Mouse (Mus musculus): ENCODE results near the gene Cnksr3. TPM values are rescaled to one million over a fixed set of nuclear protein-coding genes. Genes with fewer than 3 reads are reported as not detected.

Cnksr3 gene
- polyA plus RNA-seq (2014; fragmentation: Nextera tagmentation; extraction: Ambion mirVana), result 1.6 and 2.7 TPM in 2 replicates

- H3K4me1 ChIP-seq (ENCODE audit: control insufficient read depth, insufficient read depth, low read length), result 0 out of 2 replicates have a peak, but pooled peaks cover 16% of the 10 kb centered on the region
- H3K36me3 ChIP-seq (ENCODE audit: control insufficient read depth, insufficient read depth, low read length), result no peaks in the 10 kb centered on the region
- WGBS, result under 1% methylated on average over 74 of the region's 74 CpGs
- H3K9ac ChIP-seq (replicated peaks; ENCODE audit: low read length), result peak within 1 kb of the TSS; percentile 57
- H3K27ac ChIP-seq (replicated peaks; ENCODE audit: low read depth, low read length), result 0 out of 2 replicates have a peak within 1 kb of the TSS, but pooled peaks have one; percentile 41
- H3K9me3 ChIP-seq (ENCODE audit: control insufficient read depth, low read length), result no peaks in the 10 kb centered on the region
- DNase-seq (peak; percentile 95), ATAC-seq (ENCODE audit: low FRiP score, low TSS enrichment) (peak; percentile 92)
- H3K4me2 ChIP-seq (ENCODE audit: low read length), result peak within 1 kb of the TSS; percentile 99
- H3K27me3 ChIP-seq (ENCODE audit: control insufficient read depth, insufficient read depth, low read length), result no peaks in the 10 kb centered on the region
- H3K4me3 ChIP-seq (replicated peaks; ENCODE audit: low read depth, low read length), result peak within 1 kb of the TSS; percentile 77
Observed at GRCm38 (mm10) chr10:7211696-7212482, at the start of gene Cnksr3. Gene Cnksr3 (minus strand): TSS chr10:7212237.

GRCm38 (mm10) chr10:7260166-7261108, 48.4 kb upstream of the Cnksr3 start:
- 70% methylated on average over 10 of the region's 10 CpGs for WGBS
- Histone ChIP-seq H3K9ac (replicated peaks; ENCODE audit: low read length) (no peak overlapping the region), H3K4me3 (replicated peaks; ENCODE audit: low read depth, low read length) (no peak overlapping the region), H3K4me2 (ENCODE audit: low read length) (no peak overlapping the region), H3K9me3 (ENCODE audit: control insufficient read depth, low read length) (no peaks in the 10 kb centered on the region), H3K27ac (replicated peaks; ENCODE audit: low read depth, low read length) (no peak overlapping the region), H3K36me3 (ENCODE audit: control insufficient read depth, insufficient read depth, low read length) (no peaks in the 10 kb centered on the region), H3K27me3 (ENCODE audit: control insufficient read depth, insufficient read depth, low read length) (no peaks in the 10 kb centered on the region), H3K4me1 (ENCODE audit: control insufficient read depth, insufficient read depth, low read length) (no peaks in the 10 kb centered on the region)
- DNase-seq (no peak), ATAC-seq (ENCODE audit: low FRiP score, low TSS enrichment) (no peak)

- no peaks in the 10 kb centered on the region for H3K9me3 ChIP-seq (ENCODE audit: control insufficient read depth, low read length)
- H3K4me2 ChIP-seq (ENCODE audit: low read length), result no peak overlapping the region
- DNase-seq (no peak), ATAC-seq (ENCODE audit: low FRiP score, low TSS enrichment) (no peak)
- H3K4me1 ChIP-seq (ENCODE audit: control insufficient read depth, insufficient read depth, low read length), result no peaks in the 10 kb centered on the region
- no peak overlapping the region for H3K4me3 ChIP-seq (replicated peaks; ENCODE audit: low read depth, low read length)
- WGBS, result 94% methylated on average over 5 of the region's 5 CpGs
- no peak overlapping the region for H3K9ac ChIP-seq (replicated peaks; ENCODE audit: low read length)
- no peak overlapping the region for H3K27ac ChIP-seq (replicated peaks; ENCODE audit: low read depth, low read length)
- no peaks in the 10 kb centered on the region for H3K36me3 ChIP-seq (ENCODE audit: control insufficient read depth, insufficient read depth, low read length)
- no peaks in the 10 kb centered on the region for H3K27me3 ChIP-seq (ENCODE audit: control insufficient read depth, insufficient read depth, low read length)
Observed at GRCm38 (mm10) chr10:7258607-7259006, 46.6 kb upstream of the Cnksr3 start.

DNA sequence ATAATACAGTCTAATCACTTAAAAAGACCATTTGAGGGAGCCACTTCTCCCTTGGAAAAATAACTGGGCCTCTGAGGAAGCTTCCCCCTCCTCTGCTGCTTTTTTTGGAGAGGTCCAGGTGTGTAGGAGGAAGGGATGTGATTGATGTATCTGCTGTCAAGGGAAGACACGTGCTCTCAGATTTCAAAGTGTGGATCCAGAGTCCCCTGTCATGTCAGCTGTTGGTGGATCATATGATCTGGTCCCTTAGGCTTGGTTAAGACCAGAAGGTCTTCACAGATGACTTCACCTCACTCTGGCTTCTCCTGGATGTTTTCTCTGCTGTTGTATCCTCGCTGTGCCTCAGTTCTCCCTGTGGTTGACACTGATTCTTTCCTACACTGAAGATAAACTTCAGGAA, 38.4 kb upstream of the Cnksr3 start:
- Histone ChIP-seq H3K27ac (replicated peaks; ENCODE audit: low read depth, low read length) (no peak overlapping the region), H3K36me3 (ENCODE audit: control insufficient read depth, insufficient read depth, low read length) (no peaks in the 10 kb centered on the region), H3K9me3 (ENCODE audit: control insufficient read depth, low read length) (no peaks in the 10 kb centered on the region), H3K4me2 (ENCODE audit: low read length) (no peak overlapping the region), H3K9ac (replicated peaks; ENCODE audit: low read length) (no peak overlapping the region), H3K4me3 (replicated peaks; ENCODE audit: low read depth, low read length) (no peak overlapping the region), H3K27me3 (ENCODE audit: control insufficient read depth, insufficient read depth, low read length) (no peaks in the 10 kb centered on the region), H3K4me1 (ENCODE audit: control insufficient read depth, insufficient read depth, low read length) (no peaks in the 10 kb centered on the region)
- ATAC-seq (ENCODE audit: low FRiP score, low TSS enrichment) (no peak), DNase-seq (no peak)
- 91% methylated on average over 2 of the region's 2 CpGs for WGBS

GRCm38 (mm10) chr10:7234601-7235000, 22.6 kb upstream of the Cnksr3 start:
- Histone ChIP-seq H3K36me3 (ENCODE audit: control insufficient read depth, insufficient read depth, low read length) (no peaks in the 10 kb centered on the region), H3K9me3 (ENCODE audit: control insufficient read depth, low read length) (no peaks in the 10 kb centered on the region), H3K4me3 (replicated peaks; ENCODE audit: low read depth, low read length) (no peak overlapping the region), H3K4me1 (ENCODE audit: control insufficient read depth, insufficient read depth, low read length) (no peaks in the 10 kb centered on the region), H3K27me3 (ENCODE audit: control insufficient read depth, insufficient read depth, low read length) (no peaks in the 10 kb centered on the region), H3K9ac (replicated peaks; ENCODE audit: low read length) (no peak overlapping the region), H3K4me2 (ENCODE audit: low read length) (no peak overlapping the region), H3K27ac (replicated peaks; ENCODE audit: low read depth, low read length) (no peak overlapping the region)
- WGBS, result 16% methylated on average over 3 of the region's 5 CpGs
- no peak for ATAC-seq (ENCODE audit: low FRiP score, low TSS enrichment)
- no peak for DNase-seq

- no peak overlapping the region for H3K4me3 ChIP-seq (replicated peaks; ENCODE audit: low read depth, low read length)
- no peak overlapping the region for H3K9ac ChIP-seq (replicated peaks; ENCODE audit: low read length)
- WGBS, result 88% methylated on average over 3 of the region's 3 CpGs
- no peak overlapping the region for H3K27ac ChIP-seq (replicated peaks; ENCODE audit: low read depth, low read length)
- no peak for DNase-seq
- H3K4me2 ChIP-seq (ENCODE audit: low read length), result no peak overlapping the region
- 0 out of 2 replicates have a peak, but pooled peaks cover 4% of the 10 kb centered on the region for H3K4me1 ChIP-seq (ENCODE audit: control insufficient read depth, insufficient read depth, low read length)
- ATAC-seq (ENCODE audit: low FRiP score, low TSS enrichment), result no peak
- H3K36me3 ChIP-seq (ENCODE audit: control insufficient read depth, insufficient read depth, low read length), result no peaks in the 10 kb centered on the region
- H3K27me3 ChIP-seq (ENCODE audit: control insufficient read depth, insufficient read depth, low read length), result no peaks in the 10 kb centered on the region
- no peaks in the 10 kb centered on the region for H3K9me3 ChIP-seq (ENCODE audit: control insufficient read depth, low read length)
Observed at GRCm38 (mm10) chr10:7217551-7218127, 5.6 kb upstream of the Cnksr3 start.

DNA sequence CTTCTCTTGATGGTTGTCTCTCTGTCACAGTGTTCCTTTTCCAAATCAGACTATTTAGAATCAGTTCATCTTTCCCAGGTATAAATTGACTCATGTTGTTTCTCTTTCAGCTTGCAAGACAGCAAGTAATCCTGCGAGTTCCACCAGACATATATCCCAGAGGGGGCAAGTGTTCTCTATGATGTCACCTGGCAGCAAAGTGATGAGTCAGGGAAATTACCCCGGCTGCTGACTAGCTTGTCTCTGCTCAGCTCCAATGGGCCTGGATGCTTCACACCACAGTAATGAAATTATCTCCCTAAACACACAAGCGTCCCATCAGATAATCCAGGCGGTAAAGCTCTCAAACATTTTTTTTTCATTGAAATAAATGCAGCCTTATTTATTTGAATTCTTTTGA, 2.7 kb upstream of the Cnksr3 start:
- H3K4me3 ChIP-seq (replicated peaks; ENCODE audit: low read depth, low read length), result no peak overlapping the region
- ATAC-seq (ENCODE audit: low FRiP score, low TSS enrichment), result no peak
- no peak overlapping the region for H3K4me2 ChIP-seq (ENCODE audit: low read length)
- no peaks in the 10 kb centered on the region for H3K36me3 ChIP-seq (ENCODE audit: control insufficient read depth, insufficient read depth, low read length)
- no peaks in the 10 kb centered on the region for H3K27me3 ChIP-seq (ENCODE audit: control insufficient read depth, insufficient read depth, low read length)
- WGBS, result 81% methylated on average over 4 of the region's 4 CpGs
- no peak overlapping the region for H3K9ac ChIP-seq (replicated peaks; ENCODE audit: low read length)
- no peak for DNase-seq
- no peak overlapping the region for H3K27ac ChIP-seq (replicated peaks; ENCODE audit: low read depth, low read length)
- H3K4me1 ChIP-seq (ENCODE audit: control insufficient read depth, insufficient read depth, low read length), result 0 out of 2 replicates have a peak, but pooled peaks cover 16% of the 10 kb centered on the region
- no peaks in the 10 kb centered on the region for H3K9me3 ChIP-seq (ENCODE audit: control insufficient read depth, low read length)

- WGBS, result 75% methylated on average over 10 of the region's 10 CpGs
- H3K4me1 ChIP-seq (ENCODE audit: control insufficient read depth, insufficient read depth, low read length), result 0 out of 2 replicates have a peak, but pooled peaks cover 16% of the 10 kb centered on the region
- H3K9me3 ChIP-seq (ENCODE audit: control insufficient read depth, low read length), result no peaks in the 10 kb centered on the region
- DNase-seq, result no peak
- peak overlapping the region; percentile 99 for H3K4me2 ChIP-seq (ENCODE audit: low read length)
- no peak overlapping the region for H3K9ac ChIP-seq (replicated peaks; ENCODE audit: low read length)
- H3K4me3 ChIP-seq (replicated peaks; ENCODE audit: low read depth, low read length), result no peak overlapping the region
- no peak for ATAC-seq (ENCODE audit: low FRiP score, low TSS enrichment)
- H3K36me3 ChIP-seq (ENCODE audit: control insufficient read depth, insufficient read depth, low read length), result no peaks in the 10 kb centered on the region
- no peak overlapping the region for H3K27ac ChIP-seq (replicated peaks; ENCODE audit: low read depth, low read length)
- no peaks in the 10 kb centered on the region for H3K27me3 ChIP-seq (ENCODE audit: control insufficient read depth, insufficient read depth, low read length)
Observed at GRCm38 (mm10) chr10:7213066-7213630, 1.1 kb upstream of the Cnksr3 start.
